Mouse (Mus musculus) hindbrain, embryonic 14.5 days (tissue): ENCODE data around the gene Gstp2. TPM values are rescaled to one million over a fixed set of nuclear protein-coding genes. Genes with fewer than 3 reads are reported as not detected.
"Not testable (repeated sequence)": the region's sequence is repeated elsewhere in the genome, so short reads cannot be mapped to it uniquely, and the experiment has no call there.

ENCODE experiments used
- ATAC-seq: fragments of 200-750 bp; cut with Nextera tagmentation; 2 replicates; pipeline ENCODE4 v1.8.0; 2017; ENCODE audit warnings: moderate number of reproducible peaks, mild to moderate bottlenecking, moderate TSS enrichment, moderate library complexity; ENCODE audit not compliant: low FRiP score
- DNase-seq: peaks from one replicate; pipeline ENCODE4 v3.0.0-alpha.2; 2015; ENCODE audit warnings: low spot score
- H3K27ac ChIP-seq: fragments of 300-500 bp; sonication (generic); 2 replicates; pipeline ENCODE4 v1.5.1; 2014; ENCODE audit warnings: mild to moderate bottlenecking, moderate library complexity
- H3K27me3 ChIP-seq: fragments of 300-500 bp; sonication (generic); 2 replicates; pipeline ENCODE4 v1.6.1; 2014; ENCODE audit warnings: mild to moderate bottlenecking, low read length, mixed read lengths; ENCODE audit not compliant: control insufficient read depth, insufficient read depth
- H3K36me3 ChIP-seq: fragments of 300-500 bp; sonication (generic); replicated peaks from 2 replicates; pipeline ENCODE4 v1.6.1; 2014; ENCODE audit not compliant: control insufficient read depth, insufficient read depth
- H3K4me1 ChIP-seq: fragments of 300-500 bp; sonication (generic); replicated peaks from 2 replicates; pipeline ENCODE4 v1.6.1; 2014; ENCODE audit warnings: antibody characterized with exemption, low read length, mixed read lengths; ENCODE audit not compliant: control insufficient read depth, insufficient read depth
- H3K4me2 ChIP-seq: fragments of 300-500 bp; sonication (generic); replicated peaks from 2 replicates; pipeline ENCODE4 v1.6.1; 2014; ENCODE audit warnings: mild to moderate bottlenecking, moderate library complexity
- H3K4me3 ChIP-seq: fragments of 300-500 bp; sonication (generic); replicated peaks from 2 replicates; pipeline ENCODE4 v1.5.1; 2014; ENCODE audit warnings: mild to moderate bottlenecking, low read length
- H3K9ac ChIP-seq: fragments of 300-500 bp; sonication (generic); 2 replicates; pipeline ENCODE4 v1.6.1; 2014
- H3K9me3 ChIP-seq: fragments of 300-500 bp; sonication (generic); 2 replicates; pipeline ENCODE4 v1.6.1; 2016; ENCODE audit warnings: low read length; ENCODE audit not compliant: control insufficient read depth
- WGBS: fragments of 180-500 bp; shearing (Covaris S2); extraction: QIAGEN DNeasy Blood & Tissue Kit; methylation state at CpG from one replicate; pipeline ENCODE4 v1.1.7; 2014; 5-methylcytosine and 5-hydroxymethylcytosine counted together
- polyA plus RNA-seq: library from polyadenylated mRNA; unstranded; fragments of >200 nt; fragmentation: Nextera tagmentation; extraction: Ambion mirVana; gene quantifications from 2 replicates; pipeline ENCODE4 v1.2.1, GENCODE M21; 2014

The Gstp2 gene
- polyA plus RNA-seq, 1 experiment from 2014 or later, result 1.7 TPM

DNA sequence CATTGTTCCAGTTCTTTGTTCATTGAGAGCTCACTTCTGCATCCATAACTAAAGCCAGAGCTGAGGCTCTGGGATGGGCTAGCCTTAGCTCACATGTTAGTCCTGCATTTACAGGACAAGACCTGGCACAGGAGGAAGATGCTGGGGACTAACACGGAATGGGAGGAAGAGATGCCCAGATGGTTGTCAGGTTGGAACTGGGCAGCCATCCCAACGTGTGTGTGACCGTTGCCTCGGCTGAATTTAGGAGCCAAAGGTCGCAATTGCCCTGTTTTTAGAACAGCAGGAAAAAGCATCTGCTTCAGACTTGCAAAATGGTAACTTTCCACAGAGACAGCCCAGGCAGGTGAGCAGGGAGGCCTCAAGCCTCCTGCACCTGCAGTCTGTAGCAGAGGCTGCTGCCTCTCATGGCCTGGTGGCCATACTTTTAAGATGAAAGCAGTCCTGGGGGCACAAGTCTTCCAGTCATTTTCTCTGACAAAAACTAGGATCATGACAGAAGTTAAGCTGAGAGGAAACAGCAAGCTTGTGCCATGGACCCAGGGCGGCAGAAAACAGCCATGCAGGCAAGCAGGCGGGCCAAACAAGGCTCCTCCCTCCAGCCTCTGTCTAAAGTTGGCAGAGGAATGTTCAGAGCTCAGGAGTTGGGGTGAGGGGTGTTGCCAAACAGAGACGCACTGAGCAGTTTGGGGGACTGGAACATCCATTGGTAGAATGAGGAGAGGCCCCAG lies 9.6 kb upstream of the Gstp2 start:
- Histone ChIP-seq H3K27ac (no peak overlapping the region), H3K4me1 (no peaks in the 10 kb centered on the region), H3K4me3 (no peak overlapping the region), H3K27me3 (no peaks in the 10 kb centered on the region), H3K9ac (no peak overlapping the region), H3K9me3 (no peaks in the 10 kb centered on the region), H3K36me3 (no peaks in the 10 kb centered on the region), H3K4me2 (no peak overlapping the region)
- no peak for ATAC-seq
- 78% methylated on average over 8 of the region's 8 CpGs for WGBS
- no peak for DNase-seq

DNA sequence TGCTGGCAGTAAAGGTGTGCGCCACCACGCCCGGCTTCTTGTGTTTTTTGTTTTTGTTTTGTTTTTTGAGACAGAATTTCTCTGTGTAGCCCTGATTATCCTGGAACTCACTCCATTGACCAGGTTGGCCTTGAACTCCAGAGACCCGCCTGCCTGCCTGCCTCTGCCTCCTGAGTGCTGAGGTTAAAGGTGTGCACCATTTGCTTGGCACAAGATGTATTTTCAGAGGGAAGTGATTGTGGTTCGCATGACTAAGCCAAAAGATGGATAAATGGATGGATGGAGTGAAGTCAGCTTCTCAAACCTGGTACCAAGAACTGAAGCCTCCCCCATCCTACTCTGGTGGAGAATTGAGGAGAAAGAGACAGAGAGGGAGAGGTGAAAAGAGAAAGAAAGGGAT lies 8.8 kb upstream of the Gstp2 start:
- Histone ChIP-seq H3K4me2 (no peak overlapping the region), H3K36me3 (no peaks in the 10 kb centered on the region), H3K27me3 (no peaks in the 10 kb centered on the region), H3K9ac (no peak overlapping the region), H3K4me3 (no peak overlapping the region), H3K27ac (no peak overlapping the region), H3K4me1 (no peaks in the 10 kb centered on the region), H3K9me3 (no peaks in the 10 kb centered on the region)
- no peak for DNase-seq
- ATAC-seq, result no peak
- WGBS, result 89% methylated on average over 5 of the region's 5 CpGs

DNA sequence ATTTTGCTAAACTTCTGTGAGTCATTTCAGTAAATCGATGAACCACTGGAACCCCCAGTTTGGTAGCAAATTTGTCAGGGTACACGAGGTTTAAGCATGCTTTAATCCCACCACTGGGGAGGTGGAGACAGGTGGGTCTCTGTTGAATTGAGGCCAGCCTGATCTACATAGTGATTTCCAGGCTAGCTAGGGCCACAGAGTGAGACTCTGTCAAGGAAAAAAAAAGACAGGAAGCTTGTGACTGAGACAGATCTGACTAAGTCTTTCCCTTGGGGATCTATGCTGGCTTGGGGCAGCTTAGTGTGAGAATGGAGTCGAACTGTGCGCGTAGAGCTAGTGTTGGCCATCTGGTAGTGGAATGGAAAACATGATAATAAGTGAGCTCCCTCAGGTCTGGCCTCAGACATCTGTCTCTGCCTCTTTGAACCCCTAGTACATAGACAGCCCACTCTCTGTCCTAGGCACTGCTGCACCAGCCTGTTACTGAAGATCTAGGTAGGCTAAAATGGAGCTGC lies 6.8 kb upstream of the Gstp2 start:
- H3K4me1 ChIP-seq, result no peaks in the 10 kb centered on the region
- H3K9me3 ChIP-seq, result no peaks in the 10 kb centered on the region
- no peaks in the 10 kb centered on the region for H3K36me3 ChIP-seq
- no peak for DNase-seq
- H3K9ac ChIP-seq, result no peak overlapping the region
- no peak overlapping the region for H3K27ac ChIP-seq
- WGBS, result 71% methylated on average over 5 of the region's 5 CpGs
- H3K4me3 ChIP-seq, result no peak overlapping the region
- ATAC-seq, result no peak
- H3K27me3 ChIP-seq, result no peaks in the 10 kb centered on the region
- no peak overlapping the region for H3K4me2 ChIP-seq

- ATAC-seq, result no peak
- Histone ChIP-seq H3K27ac (no peak overlapping the region), H3K27me3 (no peaks in the 10 kb centered on the region), H3K9ac (no peak overlapping the region), H3K4me1 (no peaks in the 10 kb centered on the region), H3K4me3 (no peak overlapping the region), H3K9me3 (no peaks in the 10 kb centered on the region), H3K4me2 (no peak overlapping the region), H3K36me3 (no peaks in the 10 kb centered on the region)
- 56% methylated on average over 10 of the region's 10 CpGs for WGBS
- DNase-seq, result peak; percentile 65
These were observed 6.1 kb upstream of the Gstp2 start for GRCm38 (mm10) chr19:4051741-4052515.

DNA sequence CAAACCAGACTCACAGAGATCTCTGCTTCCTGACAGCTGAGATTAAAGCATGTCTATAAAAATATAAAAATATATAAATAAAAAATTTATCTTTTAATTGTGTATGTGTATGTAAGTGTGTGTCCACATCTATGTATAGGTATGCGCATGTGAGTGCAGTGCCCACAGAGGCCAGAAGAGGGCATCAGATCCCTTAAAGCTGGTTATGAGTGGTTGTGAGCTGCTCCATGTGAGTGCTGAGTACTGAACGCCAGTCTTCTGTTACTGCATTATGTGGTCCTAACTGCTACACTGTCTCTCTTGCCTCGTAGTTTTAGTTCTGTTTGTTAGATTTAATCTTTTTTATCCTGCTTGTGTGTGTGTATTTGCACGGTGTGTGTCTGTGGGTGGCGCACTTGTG lies 5.2 kb upstream of the Gstp2 start:
- no peak overlapping the region for H3K27ac ChIP-seq
- no peaks in the 10 kb centered on the region for H3K27me3 ChIP-seq
- 96% methylated on average over 5 of the region's 5 CpGs for WGBS
- H3K4me2 ChIP-seq, result no peak overlapping the region
- no peak overlapping the region for H3K4me3 ChIP-seq
- no peaks in the 10 kb centered on the region for H3K9me3 ChIP-seq
- no peaks in the 10 kb centered on the region for H3K36me3 ChIP-seq
- DNase-seq, result no peak
- no peak for ATAC-seq
- no peak overlapping the region for H3K9ac ChIP-seq
- no peaks in the 10 kb centered on the region for H3K4me1 ChIP-seq

DNA sequence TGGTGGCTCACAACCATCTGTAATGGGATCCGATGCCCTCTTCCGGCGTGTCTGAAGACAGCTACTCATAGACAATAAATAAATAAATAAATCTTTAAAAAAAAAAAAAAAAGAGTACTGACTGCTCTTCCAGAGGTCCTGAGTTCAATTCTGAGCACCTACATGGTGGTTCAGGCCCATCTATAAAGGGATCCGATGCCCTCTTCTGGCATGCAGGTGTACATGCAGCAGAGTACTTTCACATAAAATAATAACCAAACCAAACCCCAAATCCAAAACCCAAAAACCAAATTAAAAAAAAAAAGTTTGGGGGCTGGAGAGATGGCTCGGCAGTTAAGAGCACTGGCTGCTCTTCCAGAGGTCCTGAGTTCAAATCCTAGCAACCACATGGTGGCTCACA lies 3.2 kb upstream of the Gstp2 start:
- not testable (repeated sequence) for H3K27me3 ChIP-seq, H3K27ac ChIP-seq, ATAC-seq, H3K4me3 ChIP-seq, H3K4me2 ChIP-seq, H3K4me1 ChIP-seq, DNase-seq, H3K36me3 ChIP-seq, H3K9me3 ChIP-seq, H3K9ac ChIP-seq
- WGBS, result 89% methylated on average over 5 of the region's 5 CpGs

- Histone ChIP-seq H3K4me2 (no peak overlapping the region), H3K36me3 (no peaks in the 10 kb centered on the region), H3K27me3 (no peaks in the 10 kb centered on the region), H3K9me3 (no peaks in the 10 kb centered on the region), H3K27ac (no peak overlapping the region), H3K4me3 (no peak overlapping the region), H3K9ac (no peak overlapping the region), H3K4me1 (no peaks in the 10 kb centered on the region)
- DNase-seq (peak; percentile 84), ATAC-seq (no peak)
- 10% methylated on average over 4 of the region's 4 CpGs for WGBS
These were observed 2.0 kb upstream of the Gstp2 start for GRCm38 (mm10) chr19:4047859-4048258.

DNA sequence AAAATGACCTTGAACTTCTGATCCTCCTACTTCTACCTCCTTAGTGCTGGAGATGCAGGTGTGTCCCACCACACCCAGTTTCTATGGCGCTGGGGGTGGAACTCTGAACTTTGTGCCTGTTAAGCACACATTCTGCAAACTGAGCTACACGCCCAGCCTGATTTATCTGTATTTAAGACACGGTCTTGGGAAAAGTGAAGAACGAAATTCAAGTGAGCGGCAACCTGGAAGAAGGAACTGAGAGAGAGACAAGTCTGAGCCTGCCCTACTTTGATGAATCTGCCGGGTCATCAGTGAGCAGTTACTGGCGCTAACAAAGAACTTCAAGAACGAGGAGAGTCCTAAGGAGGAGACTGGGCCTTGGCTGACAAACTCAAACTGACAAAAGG lies 1.0 kb upstream of the Gstp2 start:
- Histone ChIP-seq H3K4me1 (no peaks in the 10 kb centered on the region), H3K27me3 (no peaks in the 10 kb centered on the region), H3K9me3 (no peaks in the 10 kb centered on the region), H3K27ac (no peak overlapping the region), H3K4me3 (no peak overlapping the region), H3K9ac (no peak overlapping the region), H3K36me3 (no peaks in the 10 kb centered on the region), H3K4me2 (no peak overlapping the region)
- no peak for DNase-seq
- ATAC-seq, result no peak
- WGBS, result 83% methylated on average over 8 of the region's 8 CpGs

- H3K36me3 ChIP-seq, H3K27me3 ChIP-seq, ATAC-seq, H3K4me2 ChIP-seq, H3K4me3 ChIP-seq, DNase-seq, H3K27ac ChIP-seq, H3K4me1 ChIP-seq, H3K9ac ChIP-seq, H3K9me3 ChIP-seq: not testable (repeated sequence)
- WGBS, result 90% methylated on average over 5 of the region's 5 CpGs
These were observed 1.7 kb downstream of the Gstp2 start for GRCm38 (mm10) chr19:4044109-4044508.
